Mouse (Mus musculus) erythroid progenitor cell, adult 5-6 weeks (primary cell): Measurements from ENCODE around the gene Ttyh3. TPM values are rescaled to one million over a fixed set of nuclear protein-coding genes. Genes with fewer than 3 reads are reported as not detected.
A peak's percentile ranks its signal among the peaks of the same experiment; 100 is the strongest.

Source experiments
- ATAC-seq: replicated peaks from 2 replicates; pipeline ENCODE4 v1.8.0; 2016; ENCODE audit warnings: moderate number of reproducible peaks, mild to moderate bottlenecking, moderate TSS enrichment, inconsistent platforms; ENCODE audit not compliant: poor library complexity, low FRiP score, severe bottlenecking
- total RNA-seq, 2 experiments: library from RNA; stranded (forward) in 1 of 2; stranded (reverse) in 1 of 2; fragments of 150-400 nt in 1 of 2; fragments of 186-747, 209-891 nt in 1 of 2; gene quantifications; 2 replicates each; pipeline versions ENCODE4 v1.2.3 to v1.2.4; 2015 to 2017; ENCODE audit warnings: low replicate concordance in 2 of 2

Gene Ttyh3
- total RNA-seq, 2 experiments from 2014 or later = 21.8 to 23.2 TPM

- ATAC-seq = no peak
Measured at GRCm38 (mm10) chr5:140614141-140614540, 34.7 kb downstream of the Ttyh3 start.

GRCm38 (mm10) chr5:140612191-140612590 is 36.6 kb downstream of the Ttyh3 start:
- no peak for ATAC-seq

GRCm38 (mm10) chr5:140611611-140612185 is 37.1 kb downstream of the Ttyh3 start:
- no peak for ATAC-seq

GRCm38 (mm10) chr5:140611021-140611583 is 37.7 kb downstream of the Ttyh3 start:
- no peak for ATAC-seq

- ATAC-seq = 0 out of 2 replicates have a peak, but pooled peaks have one; percentile 36
Measured at GRCm38 (mm10) chr5:140610273-140611011, 38.4 kb downstream of the Ttyh3 start.

- ATAC-seq = no peak
Measured at GRCm38 (mm10) chr5:140609511-140610272, 39.1 kb downstream of the Ttyh3 start.

GRCm38 (mm10) chr5:140608634-140609015 is 40.2 kb downstream of the Ttyh3 start:
- no peak for ATAC-seq

- ATAC-seq = no peak
Measured at GRCm38 (mm10) chr5:140607836-140608633, 40.8 kb downstream of the Ttyh3 start.

- ATAC-seq = peak; percentile 75
Measured at GRCm38 (mm10) chr5:140607001-140607835, 41.6 kb downstream of the Ttyh3 start, which contains the start of gene Lfng. Lfng (plus strand) TSS chr5:140607320.

GRCm38 (mm10) chr5:140606386-140606785 is 42.4 kb downstream of the Ttyh3 start:
- no peak for ATAC-seq

GRCm38 (mm10) chr5:140605228-140605627 is 43.6 kb downstream of the Ttyh3 start:
- no peak for ATAC-seq

GRCm38 (mm10) chr5:140604386-140604785 is 44.4 kb downstream of the Ttyh3 start:
- ATAC-seq = no peak

- no peak for ATAC-seq
Measured at GRCm38 (mm10) chr5:140602540-140602939, 46.3 kb downstream of the Ttyh3 start.

- no peak for ATAC-seq
Measured at GRCm38 (mm10) chr5:140601712-140602111, 47.1 kb downstream of the Ttyh3 start.

GRCm38 (mm10) chr5:140599939-140600338 is 48.9 kb downstream of the Ttyh3 start:
- no peak for ATAC-seq

GRCm38 (mm10) chr5:140597787-140598186 is 51.0 kb downstream of the Ttyh3 start:
- ATAC-seq = no peak

GRCm38 (mm10) chr5:140596927-140597588 is 51.8 kb downstream of the Ttyh3 start:
- peak; percentile 78 for ATAC-seq

- peak; percentile 26; the same call in 1 of the 2 replicates for ATAC-seq
Measured at GRCm38 (mm10) chr5:140596426-140596825, 52.4 kb downstream of the Ttyh3 start.
